Mouse (Mus musculus) embryonic fibroblast, embryonic 13.5 days (primary cell): ENCODE measurements around the gene Cacna1e. TPM values are rescaled to one million over a fixed set of nuclear protein-coding genes. Genes with fewer than 3 reads are reported as not detected.

Source experiments
- H3K27ac ChIP-seq: 2 replicates; pipeline ENCODE4 v1.5.1; 2012; ENCODE audit warnings: low read length, control low read depth, inconsistent platforms; ENCODE audit not compliant: insufficient read depth
- H3K4me1 ChIP-seq: 2 replicates; pipeline ENCODE4 v1.6.1; 2011; ENCODE audit warnings: low read length; ENCODE audit not compliant: control insufficient read depth, insufficient read depth
- H3K4me3 ChIP-seq: 2 replicates; pipeline ENCODE4 v1.5.1; 2011; ENCODE audit warnings: mild to moderate bottlenecking, control low read depth, low read length; ENCODE audit not compliant: insufficient read depth
- CTCF ChIP-seq: IDR thresholded peaks from 2 replicates; pipeline ENCODE4 v1.5.1; 2011; ENCODE audit warnings: mild to moderate bottlenecking, control low read depth, low read length, moderate library complexity, borderline replicate concordance; ENCODE audit not compliant: insufficient read depth
- POLR2A ChIP-seq: IDR thresholded peaks from 2 replicates; pipeline ENCODE4 v1.6.1; 2011; ENCODE audit warnings: low read depth, mild to moderate bottlenecking, control low read depth, low read length, moderate library complexity
- polyA plus RNA-seq: library from polyadenylated mRNA; stranded (reverse); fragments of >200 nt; gene quantifications from 2 replicates; pipeline ENCODE4 v1.2.4, GENCODE M21; 2011; ENCODE audit warnings: low read depth; ENCODE audit not compliant: missing spikeins, insufficient read length

Gene Cacna1e
- polyA plus RNA-seq, 1 experiment, result not detected

GRCm38 (mm10) chr1:154657366-154657765, 226.9 kb downstream of the Cacna1e start:
- Histone ChIP-seq H3K4me3 (no peak overlapping the region), H3K27ac (no peak overlapping the region), H3K4me1 (no peaks in the 10 kb centered on the region)
- TF ChIP-seq CTCF (no peak), POLR2A (no peak)

- no peaks in the 10 kb centered on the region for H3K4me1 ChIP-seq
- H3K4me3 ChIP-seq, result no peak overlapping the region
- no peak overlapping the region for H3K27ac ChIP-seq
- TF ChIP-seq POLR2A (no peak), CTCF (no peak)
These were observed 230.3 kb downstream of the Cacna1e start for GRCm38 (mm10) chr1:154653951-154654350.

- H3K4me1 ChIP-seq, result no peaks in the 10 kb centered on the region
- TF ChIP-seq CTCF, result no peak
- no peak for TF ChIP-seq POLR2A
- H3K4me3 ChIP-seq, result no peak overlapping the region
- no peak overlapping the region for H3K27ac ChIP-seq
These were observed 237.9 kb downstream of the Cacna1e start for GRCm38 (mm10) chr1:154646156-154646950.

- no peak overlapping the region for H3K27ac ChIP-seq
- no peak for TF ChIP-seq POLR2A
- TF ChIP-seq CTCF, result no peak
- no peaks in the 10 kb centered on the region for H3K4me1 ChIP-seq
- H3K4me3 ChIP-seq, result no peak overlapping the region
These were observed 246.5 kb downstream of the Cacna1e start for GRCm38 (mm10) chr1:154637821-154638220.

GRCm38 (mm10) chr1:154635766-154636165, 248.5 kb downstream of the Cacna1e start:
- Histone ChIP-seq H3K4me3 (no peak overlapping the region), H3K27ac (no peak overlapping the region), H3K4me1 (no peaks in the 10 kb centered on the region)
- TF ChIP-seq POLR2A, result no peak
- no peak for TF ChIP-seq CTCF

GRCm38 (mm10) chr1:154632886-154633285, 251.4 kb downstream of the Cacna1e start:
- TF ChIP-seq POLR2A (no peak), CTCF (no peak)
- no peak overlapping the region for H3K4me3 ChIP-seq
- no peak overlapping the region for H3K27ac ChIP-seq
- H3K4me1 ChIP-seq, result no peaks in the 10 kb centered on the region

GRCm38 (mm10) chr1:154622666-154623653, 261.3 kb downstream of the Cacna1e start:
- no peaks in the 10 kb centered on the region for H3K4me1 ChIP-seq
- no peak for TF ChIP-seq POLR2A

GRCm38 (mm10) chr1:154617743-154618455, 266.4 kb downstream of the Cacna1e start:
- no peaks in the 10 kb centered on the region for H3K4me1 ChIP-seq
- TF ChIP-seq CTCF (no peak), POLR2A (no peak)
- H3K27ac ChIP-seq, result no peak overlapping the region
- no peak overlapping the region for H3K4me3 ChIP-seq

More at GRCm38 (mm10) chr1:154622666-154623653, 261.3 kb downstream of the Cacna1e start:
- no peak overlapping the region for H3K4me3 ChIP-seq
- no peak overlapping the region for H3K27ac ChIP-seq

- Histone ChIP-seq H3K27ac (no peak overlapping the region), H3K4me1 (no peaks in the 10 kb centered on the region), H3K4me3 (no peak overlapping the region)
- TF ChIP-seq CTCF, result no peak
- TF ChIP-seq POLR2A, result no peak
These were observed 268.5 kb downstream of the Cacna1e start for GRCm38 (mm10) chr1:154615759-154616158.
